Mouse (Mus musculus): ENCODE measurements around the gene Nacad. TPM values are rescaled to one million over a fixed set of nuclear protein-coding genes. Genes with fewer than 3 reads are reported as not detected.

The Nacad gene
- total RNA-seq, 2 experiments from 2014 or later = 41.3 to 51.0 TPM

Other genes with a start within 250 kb of the Nacad start
- gene Zmiz2, start 217.0 kb downstream of the Nacad start, total RNA-seq (2021) = 100 to 1,000 TPM; 222 to 224 TPM
- gene Ppia, start 190.6 kb downstream of the Nacad start, total RNA-seq (2021) = 1,000 to 10,000 TPM; 1,722 to 2,059 TPM
- gene H2afv, start 161.6 kb downstream of the Nacad start, total RNA-seq (2021) = 10 to 100 TPM; 41.4 to 43.4 TPM
- gene Purb, start 130.1 kb downstream of the Nacad start, total RNA-seq (2021) = 100 to 1,000 TPM; 283 to 295 TPM
- gene Myo1g, start 85.1 kb downstream of the Nacad start, total RNA-seq (2021) = 1 to 10 TPM in 1 of 2 experiments, under 1 TPM in 1; 0.57 to 1.3 TPM
- 10 to 100 TPM; 56.1 to 64.1 TPM for gene Ccm2, start 59.2 kb downstream of the Nacad start, total RNA-seq (2021)
- 10 to 100 TPM; 48.3 to 58.7 TPM for gene Tbrg4, start 20.0 kb upstream of the Nacad start, total RNA-seq (2021)
- not detected for gene Wap, start 32.6 kb upstream of the Nacad start, total RNA-seq (2021)
- gene Ramp3, start 52.5 kb upstream of the Nacad start, total RNA-seq (2021) = 10 to 100 TPM; 13.6 to 26.8 TPM
- not detected for gene Gm11983, start 231.6 kb upstream of the Nacad start, total RNA-seq (2021)